Mouse (Mus musculus): ENCODE results near the gene Pkd1l2. TPM values are rescaled to one million over a fixed set of nuclear protein-coding genes. Genes with fewer than 3 reads are reported as not detected.

Pkd1l2 gene
- total RNA-seq, 4 experiments from 2014 or later: 0.07 to 0.23 (median 0.09) TPM

DNA sequence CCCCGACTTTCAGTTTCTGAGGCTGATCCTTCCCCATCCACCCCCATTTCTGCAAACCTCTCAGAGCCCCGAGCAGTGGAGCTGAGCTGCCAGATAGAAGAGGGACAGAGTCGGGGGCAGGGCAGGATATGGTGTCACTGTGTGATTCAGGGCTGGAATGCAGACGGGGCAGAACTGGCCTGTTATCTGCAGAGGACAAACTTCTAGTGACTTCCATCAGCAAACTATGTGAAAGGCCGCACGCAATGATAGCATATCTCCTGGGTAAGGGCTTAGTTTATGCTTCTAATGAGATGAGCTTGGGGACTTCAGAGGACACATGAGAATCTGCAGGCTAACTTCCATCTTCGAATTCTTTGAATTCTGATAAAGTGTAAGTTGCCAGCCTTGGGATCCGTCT is 3.3 kb upstream of the Pkd1l2 start:
- no peak for DNase-seq (ENCODE audit: low spot score in 2 of 2)

DNA sequence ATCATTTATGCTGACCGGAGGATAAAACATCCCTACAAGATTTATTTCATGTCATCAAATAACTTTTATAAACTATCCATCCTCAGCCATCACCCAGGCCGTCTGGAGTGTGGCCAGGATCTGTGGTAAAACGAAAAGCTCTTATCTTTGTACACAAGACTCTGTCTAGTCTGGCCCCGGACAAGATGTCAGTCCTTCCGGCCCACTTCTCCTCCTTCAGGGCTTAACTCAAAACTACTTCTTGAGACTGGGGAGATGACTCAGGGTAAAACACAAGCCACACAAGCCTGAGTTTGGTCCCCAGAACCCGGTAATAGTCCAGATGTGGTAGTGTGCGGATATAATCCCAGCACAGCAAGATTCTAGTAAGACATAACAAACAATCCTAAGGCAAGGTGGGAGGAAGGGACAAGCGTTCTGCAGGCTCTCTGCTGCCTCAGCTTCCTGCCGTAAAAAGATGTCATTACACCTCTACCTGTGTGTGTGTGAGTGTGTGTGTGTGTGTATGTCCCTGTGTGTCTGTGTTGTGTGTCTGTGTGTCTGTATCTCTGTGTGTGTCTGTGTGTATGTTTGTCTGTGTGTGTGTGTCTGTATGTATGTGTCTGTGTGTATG is 804 bp upstream of the Pkd1l2 start:
- DNase-seq (ENCODE audit: low spot score in 2 of 2): no peak

DNA sequence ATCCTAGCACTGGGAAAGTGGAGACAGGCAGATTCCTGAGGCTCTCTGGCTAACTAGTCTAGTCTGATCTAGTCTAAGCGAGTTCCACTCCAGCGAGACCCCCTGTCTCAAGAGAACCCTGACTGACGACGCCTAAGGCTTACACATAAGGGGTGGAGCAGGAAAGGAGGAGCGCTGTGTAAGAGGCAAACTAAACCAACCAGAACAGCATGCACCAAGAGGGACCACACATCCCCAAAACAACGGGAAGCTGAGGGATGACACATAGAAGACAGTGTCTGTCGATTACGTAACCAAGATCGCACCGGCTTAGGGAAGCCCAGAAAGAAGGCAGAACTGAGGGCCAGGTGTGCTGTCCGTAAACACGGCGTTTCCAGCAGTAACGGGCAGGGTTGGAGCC is 2.6 kb downstream of the Pkd1l2 start:
- no peak for DNase-seq (ENCODE audit: low spot score in 2 of 2)

- DNase-seq (ENCODE audit: low spot score in 2 of 2): no peak
These were observed 3.8 kb downstream of the Pkd1l2 start for GRCm38 (mm10) chr8:117078367-117078926.

GRCm38 (mm10) chr8:117074350-117075182 is 7.7 kb downstream of the Pkd1l2 start:
- DNase-seq (ENCODE audit: low spot score in 2 of 2): no peak

DNA sequence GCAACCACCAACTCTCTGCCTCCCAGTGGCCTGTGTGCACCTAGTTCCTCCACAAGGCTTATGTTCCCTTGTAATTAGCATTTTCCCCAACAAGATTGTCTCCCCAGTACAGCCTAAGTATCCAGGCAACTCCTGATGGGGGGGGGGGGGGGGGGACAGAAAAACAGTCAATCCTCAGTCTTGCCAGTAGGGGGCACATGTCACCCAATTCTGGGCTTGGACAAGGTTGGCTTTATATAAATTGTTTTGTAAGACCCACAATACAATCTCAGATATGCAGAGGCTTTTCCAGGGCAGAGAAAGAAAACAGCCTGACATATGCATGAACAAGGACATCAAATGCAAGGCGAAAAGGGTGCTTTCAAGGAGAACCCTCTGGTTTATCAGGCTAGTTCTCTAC is 12.5 kb downstream of the Pkd1l2 start:
- DNase-seq (ENCODE audit: low spot score in 2 of 2): no peak

- DNase-seq (ENCODE audit: low spot score in 2 of 2): no peak
These were observed 14.0 kb downstream of the Pkd1l2 start for GRCm38 (mm10) chr8:117068294-117068693.

DNA sequence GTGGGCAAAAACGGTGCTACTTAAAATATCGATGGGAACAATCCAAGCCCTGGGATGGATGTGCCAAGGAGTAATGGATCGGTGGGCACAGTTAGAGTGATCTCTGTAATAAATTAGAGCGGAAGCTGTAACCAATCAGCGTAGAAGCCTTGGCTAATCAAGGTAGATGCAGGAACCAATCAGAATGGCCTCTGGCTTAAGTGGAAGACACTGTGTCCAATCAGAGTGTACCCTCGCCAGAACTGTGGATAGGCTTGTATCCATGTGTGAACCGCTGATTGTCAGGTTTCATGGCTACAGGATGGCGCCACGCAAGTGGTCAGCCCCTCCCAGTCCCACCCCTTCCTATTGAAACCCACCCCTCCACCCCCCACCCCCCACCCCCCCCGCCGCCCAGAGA is 14.9 kb downstream of the Pkd1l2 start:
- no peak for DNase-seq (ENCODE audit: low spot score in 2 of 2)

- DNase-seq (ENCODE audit: low spot score in 2 of 2): no peak
These were observed 15.3 kb downstream of the Pkd1l2 start for GRCm38 (mm10) chr8:117066955-117067354.

GRCm38 (mm10) chr8:117061180-117061880 is 20.9 kb downstream of the Pkd1l2 start:
- DNase-seq (ENCODE audit: low spot score in 2 of 2): peak in 1 of 2 experiments; percentile 64

DNA sequence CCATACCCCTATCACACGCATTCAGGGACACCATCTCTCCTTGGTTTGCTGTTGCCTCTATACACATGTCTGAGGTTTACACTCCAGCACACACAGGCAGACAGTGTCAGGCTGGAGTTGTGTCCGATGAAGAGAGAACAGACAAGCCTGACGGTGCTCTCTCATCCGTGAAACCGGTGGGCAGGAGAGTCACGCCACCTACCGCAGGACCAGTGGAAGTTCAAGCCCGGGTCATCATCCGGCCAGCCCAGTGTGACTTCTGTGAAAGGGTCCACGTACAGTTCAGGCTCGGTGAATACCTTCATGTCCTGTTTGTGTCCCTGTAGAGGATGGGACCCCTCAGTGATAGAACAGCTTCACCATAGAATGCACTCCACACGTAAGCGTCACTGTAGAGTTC is 21.9 kb downstream of the Pkd1l2 start:
- DNase-seq (ENCODE audit: low spot score in 2 of 2): no peak

GRCm38 (mm10) chr8:117059021-117059420 is 23.2 kb downstream of the Pkd1l2 start:
- DNase-seq (ENCODE audit: low spot score in 2 of 2): no peak

- no peak for DNase-seq (ENCODE audit: low spot score in 2 of 2)
These were observed 27.2 kb downstream of the Pkd1l2 start for GRCm38 (mm10) chr8:117055097-117055496.

GRCm38 (mm10) chr8:117054146-117054545 is 28.1 kb downstream of the Pkd1l2 start:
- no peak for DNase-seq (ENCODE audit: low spot score in 2 of 2)

DNA sequence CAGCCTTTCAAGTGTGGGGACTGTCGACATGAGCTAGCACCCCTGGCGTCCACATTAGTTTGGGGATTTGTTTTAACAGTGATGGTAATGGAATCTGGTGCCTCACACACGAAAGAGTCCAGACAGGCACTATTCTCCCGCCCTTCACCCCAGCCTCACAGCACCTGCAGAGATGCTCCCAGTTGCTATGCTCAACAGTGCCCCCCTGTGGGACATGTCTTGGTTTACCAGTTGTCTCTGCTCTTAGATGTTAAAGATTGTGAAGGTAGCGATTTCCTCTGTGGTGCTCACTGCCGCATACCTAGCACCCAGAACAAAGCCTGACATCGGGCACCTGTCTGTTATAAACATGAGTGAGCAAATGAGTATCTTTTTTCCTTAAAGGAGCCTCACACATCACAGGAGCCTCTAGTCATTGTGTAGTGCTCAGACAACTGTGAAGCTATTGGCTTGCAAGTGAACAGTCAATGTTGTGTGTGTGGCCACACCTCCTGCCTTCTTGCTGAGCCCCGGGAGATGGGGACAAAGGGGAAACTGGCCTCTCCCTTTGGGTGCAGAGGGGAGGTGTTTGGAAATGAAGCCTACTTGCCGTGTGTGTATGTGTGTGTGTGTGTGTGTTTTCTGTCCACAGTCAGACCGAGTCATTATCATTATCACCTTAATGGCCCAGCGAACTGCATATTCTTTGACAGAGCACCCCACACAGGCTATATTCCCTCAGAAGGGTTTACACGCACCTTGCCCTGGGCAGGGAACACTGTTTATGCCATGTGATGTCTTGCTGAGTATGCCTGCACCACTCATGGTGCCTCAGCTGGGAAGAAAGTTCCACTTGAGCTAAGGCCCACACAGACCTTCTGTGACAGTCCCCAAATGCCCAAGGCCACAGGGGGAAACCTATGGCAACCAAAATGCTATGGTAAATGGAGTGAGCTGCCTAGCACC is 28.8 kb downstream of the Pkd1l2 start:
- no peak for DNase-seq (ENCODE audit: low spot score in 2 of 2)

DNA sequence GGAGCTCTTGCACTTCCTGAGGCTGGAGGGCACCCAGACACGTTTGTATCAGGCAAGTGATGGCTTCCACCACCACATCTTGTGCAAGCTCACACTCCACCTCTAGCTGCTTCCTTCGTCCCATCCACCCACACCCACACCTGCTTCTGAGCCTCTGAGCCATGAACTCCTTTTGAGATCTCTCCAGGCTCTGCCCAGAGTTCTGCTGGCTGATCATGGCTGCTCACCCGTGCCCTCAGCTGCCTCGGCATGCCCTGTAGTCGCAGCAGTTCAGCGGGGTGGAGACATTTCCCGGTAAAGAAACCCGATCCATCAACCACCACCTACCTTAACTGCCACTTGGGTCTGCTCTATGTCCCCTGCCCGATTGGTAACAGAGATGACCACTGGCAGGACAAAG is 30.9 kb downstream of the Pkd1l2 start:
- DNase-seq (ENCODE audit: low spot score in 2 of 2): no peak

- no peak for DNase-seq (ENCODE audit: low spot score in 2 of 2)
These were observed 31.5 kb downstream of the Pkd1l2 start for GRCm38 (mm10) chr8:117050763-117051162.

DNA sequence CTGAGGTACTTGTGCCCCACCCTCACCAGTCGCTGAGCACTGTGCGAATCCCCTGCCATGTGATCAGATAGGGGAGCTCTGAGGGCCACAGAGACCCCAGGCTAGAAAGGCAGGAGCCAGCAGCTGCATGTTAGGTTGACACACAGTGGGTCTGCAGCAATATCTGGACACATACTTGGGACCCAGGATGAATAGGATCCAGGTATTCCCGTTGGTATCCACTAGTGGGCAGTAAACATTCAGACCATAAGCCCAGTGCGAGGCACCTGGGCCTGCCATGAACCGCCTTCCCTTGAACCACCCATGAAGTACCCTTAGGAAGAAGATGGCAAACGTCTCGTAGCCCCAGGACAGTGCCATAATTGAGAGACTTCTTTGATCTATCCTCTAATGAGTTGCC is 32.8 kb downstream of the Pkd1l2 start:
- DNase-seq (ENCODE audit: low spot score in 2 of 2): no peak

DNA sequence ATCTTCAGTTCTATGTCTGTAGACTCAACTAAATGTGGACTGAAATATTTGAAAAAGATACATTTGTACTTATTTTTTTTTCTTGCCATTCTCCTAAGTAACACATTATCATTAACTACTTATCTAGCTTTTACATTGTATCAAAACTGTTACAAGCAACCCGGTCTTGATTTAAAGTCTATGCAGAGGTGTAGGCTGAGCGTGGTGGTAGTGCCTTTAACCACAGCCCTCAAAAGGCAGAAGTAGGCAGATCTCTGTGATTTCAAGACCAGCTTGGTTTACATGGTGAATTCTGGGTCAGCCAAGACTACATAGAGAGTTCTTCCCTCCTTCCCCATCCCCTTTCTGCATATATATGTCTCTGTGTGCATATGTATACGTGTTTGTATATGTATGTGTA is 38.7 kb downstream of the Pkd1l2 start:
- DNase-seq (ENCODE audit: low spot score in 2 of 2): no peak

DNA sequence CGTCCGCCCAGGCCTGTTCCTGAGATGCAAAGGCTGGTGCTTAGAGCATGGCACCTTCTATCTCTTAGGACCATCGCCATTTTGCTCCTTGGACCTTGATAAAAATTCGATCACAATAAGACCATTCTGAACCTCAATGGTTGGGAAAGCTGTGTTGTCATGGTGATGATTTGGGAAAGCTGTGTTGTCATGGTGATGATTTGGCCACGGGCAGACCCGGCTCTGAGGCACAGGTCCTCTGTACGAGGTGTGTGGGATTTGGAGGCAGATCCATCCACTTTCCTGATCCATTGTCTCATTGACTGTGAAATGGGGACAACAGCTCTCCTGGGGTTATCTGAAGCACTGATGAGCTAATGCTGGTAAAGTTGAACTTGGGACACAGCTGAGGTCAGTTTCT is 42.4 kb downstream of the Pkd1l2 start:
- no peak for DNase-seq (ENCODE audit: low spot score in 2 of 2)

GRCm38 (mm10) chr8:117037374-117037935 is 44.8 kb downstream of the Pkd1l2 start:
- DNase-seq (ENCODE audit: low spot score in 2 of 2): no peak
